Mouse (Mus musculus) spleen, embryonic (tissue): ENCODE data around the gene D430041D05Rik.

Experiments
- CTCF ChIA-PET: fragments of 350-600 bp; sonication (Branson Sonifier 250); formaldehyde crosslinking; loops from one replicate; lab custom pipeline; 2022; lab: Charles Lee

Gene D430041D05Rik

DNA sequence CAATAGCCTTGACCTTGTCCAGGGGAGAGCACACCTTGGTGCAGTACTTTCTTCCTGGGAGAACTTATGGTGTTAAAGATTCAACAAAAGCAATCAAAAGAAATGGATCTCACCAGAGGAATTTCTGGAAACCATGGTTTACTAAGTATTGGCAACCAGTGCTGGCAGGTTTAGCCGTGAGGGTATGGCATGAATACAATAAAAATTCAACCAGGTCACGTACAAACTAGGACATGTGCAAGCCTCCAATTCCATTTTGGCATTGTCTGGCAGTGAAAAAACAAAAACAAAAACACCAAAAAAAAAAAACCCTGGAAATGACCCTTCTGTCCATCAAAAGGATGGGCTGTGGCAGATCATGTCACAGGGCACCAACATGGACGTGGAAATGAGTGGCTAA is 256.9 kb downstream of the D430041D05Rik start:
- CTCF ChIA-PET, result no interaction called here

- CTCF ChIA-PET, result no interaction called here
These were observed 257.5 kb downstream of the D430041D05Rik start for GRCm38 (mm10) chr2:104153345-104153744.

DNA sequence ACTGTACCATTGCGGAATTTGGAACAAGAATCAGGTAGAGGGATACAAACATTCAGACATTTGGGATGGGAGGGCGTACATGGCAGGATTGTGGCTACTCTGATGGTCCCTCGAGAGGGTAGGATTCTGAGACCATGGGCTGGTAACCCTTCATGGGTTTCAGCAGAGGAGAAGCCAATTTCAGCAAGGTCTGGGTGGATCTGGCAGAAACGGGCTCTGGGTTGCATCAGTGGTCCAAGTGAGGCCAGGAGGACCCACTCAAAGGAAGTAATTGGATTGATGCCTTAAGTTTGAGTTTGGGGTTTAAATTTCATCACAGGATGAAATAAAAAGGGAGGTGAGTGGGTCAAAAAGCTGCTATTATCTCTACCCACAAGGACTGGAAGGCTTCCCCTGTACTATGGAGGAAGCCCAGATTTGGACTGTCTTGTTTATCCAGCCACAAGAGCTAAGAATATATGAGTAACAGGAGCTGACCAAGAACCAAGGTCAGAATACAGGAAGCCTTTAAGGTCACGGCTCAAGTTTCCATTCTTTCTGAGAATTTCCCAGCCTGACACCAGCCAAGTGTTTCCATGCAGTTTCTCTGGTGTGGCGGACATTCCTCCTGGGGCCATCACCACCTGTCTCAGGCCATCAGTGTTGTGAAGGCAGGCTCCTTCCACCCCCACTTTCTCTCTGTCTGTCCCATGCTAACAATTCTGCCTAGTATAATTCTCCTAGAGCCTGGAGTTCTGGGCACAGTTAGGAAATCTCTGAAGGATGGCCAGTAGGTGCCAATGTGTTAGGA is 260.0 kb downstream of the D430041D05Rik start:
- CTCF ChIA-PET, result no interaction called here

- CTCF ChIA-PET, result no interaction called here
These were observed 262.8 kb downstream of the D430041D05Rik start for GRCm38 (mm10) chr2:104147910-104148561.

GRCm38 (mm10) chr2:104145983-104146382 is 264.8 kb downstream of the D430041D05Rik start:
- CTCF ChIA-PET, result no interaction called here

DNA sequence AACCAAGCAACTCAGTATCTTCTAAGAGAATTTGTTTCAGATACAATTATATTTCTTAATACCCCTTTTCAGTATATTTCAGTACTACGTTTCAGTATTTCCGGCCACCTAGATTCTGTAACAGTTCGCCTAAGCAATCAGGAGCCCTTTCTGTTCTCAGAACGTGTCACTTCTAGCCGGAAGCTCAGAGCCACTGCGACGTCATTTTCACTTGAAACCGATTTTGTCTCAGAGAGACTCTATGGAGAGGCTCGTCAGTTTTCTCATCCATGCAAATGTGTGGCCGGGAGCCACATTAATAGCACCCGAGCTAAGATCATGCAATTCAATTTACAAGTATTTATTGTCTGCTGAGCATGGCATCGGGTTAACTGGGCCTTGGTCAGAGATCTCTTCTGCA is 266.8 kb downstream of the D430041D05Rik start:
- CTCF ChIA-PET, result no interaction called here

DNA sequence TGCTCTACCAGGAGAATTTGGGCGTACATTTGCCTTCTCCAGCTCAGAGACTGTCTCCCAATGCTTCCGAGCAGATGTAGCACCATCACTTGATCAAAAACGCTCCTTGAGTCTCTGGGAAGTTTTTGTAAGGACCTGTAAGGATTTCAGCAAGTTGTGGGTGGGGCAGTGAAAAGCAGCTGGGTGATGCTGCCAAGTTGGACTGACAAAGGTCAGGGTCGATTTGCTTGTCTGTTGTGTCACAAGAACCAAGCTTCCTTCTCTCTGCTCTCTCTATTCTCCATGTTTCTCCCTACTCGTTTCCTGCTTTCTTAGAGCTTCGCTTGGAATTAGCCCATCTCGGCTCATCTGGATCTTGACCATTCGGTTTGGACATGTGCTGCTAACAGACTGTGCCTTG is 268.7 kb downstream of the D430041D05Rik start:
- CTCF ChIA-PET, result no interaction called here

DNA sequence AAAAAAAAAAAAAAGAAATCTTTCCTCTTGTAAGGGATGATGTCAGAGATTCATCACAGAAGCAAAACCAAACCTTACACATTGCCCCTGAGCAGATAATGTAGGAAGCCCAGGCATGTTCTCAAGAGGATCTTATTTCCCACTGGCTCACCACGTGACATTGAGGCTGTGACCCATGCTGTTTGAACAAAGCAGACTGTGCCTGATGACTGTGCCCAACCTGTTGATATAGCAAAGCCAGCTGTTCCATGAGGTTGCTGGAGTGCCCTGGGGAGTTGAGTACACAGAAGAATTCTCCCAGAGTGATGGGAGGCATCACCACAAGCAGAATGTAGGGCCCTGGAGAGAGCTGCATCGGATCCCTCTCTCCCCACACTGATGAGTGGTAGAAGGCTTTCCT is 274.9 kb downstream of the D430041D05Rik start:
- CTCF ChIA-PET, result no interaction called here

DNA sequence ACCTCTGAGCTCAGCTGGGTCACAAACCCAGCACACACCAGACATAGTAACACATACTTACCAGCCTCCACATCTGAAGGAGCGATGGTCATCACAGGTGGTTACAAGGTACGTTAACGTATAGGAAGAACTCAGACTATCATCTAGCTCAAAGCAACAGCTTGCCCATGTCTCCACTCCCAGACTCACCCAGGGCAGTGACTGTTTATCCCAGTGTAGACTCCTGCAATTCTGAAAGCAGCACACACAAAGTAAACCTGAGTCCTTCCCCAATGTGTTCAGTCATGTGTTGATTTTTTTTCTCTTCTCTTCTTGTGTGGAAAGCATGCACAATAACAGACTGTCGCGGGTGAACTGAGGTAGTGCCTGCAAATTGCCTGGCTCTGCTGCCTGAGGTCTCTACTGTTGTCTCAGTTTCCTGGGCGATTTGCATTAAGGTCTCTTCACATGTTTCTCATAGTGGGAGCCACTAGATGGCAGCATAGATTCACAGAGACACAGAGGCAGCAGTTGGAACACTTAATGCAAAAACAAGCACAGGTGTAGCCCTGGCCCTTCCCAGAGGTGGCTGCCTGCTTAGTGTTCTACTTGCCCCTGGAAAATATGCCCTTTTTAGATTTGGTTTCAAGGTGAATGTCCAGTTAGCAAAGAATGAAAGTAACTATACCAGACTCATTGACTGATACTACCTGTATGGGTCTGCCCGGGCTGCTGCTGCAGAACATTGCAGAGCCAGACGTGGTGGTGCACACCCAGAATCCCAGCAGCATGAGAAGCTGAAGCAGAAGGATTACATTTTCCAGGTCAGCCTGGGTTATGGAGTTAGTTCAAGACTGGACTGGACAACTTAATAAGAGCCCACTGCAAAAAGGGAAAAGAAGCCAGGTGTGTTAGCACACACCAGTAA is 276.4 kb downstream of the D430041D05Rik start:
- CTCF ChIA-PET, result no interaction called here

- CTCF ChIA-PET, result no interaction called here
These were observed 277.6 kb downstream of the D430041D05Rik start for GRCm38 (mm10) chr2:104133042-104133810.

- CTCF ChIA-PET, result no interaction called here
These were observed 278.4 kb downstream of the D430041D05Rik start for GRCm38 (mm10) chr2:104132266-104132859.

DNA sequence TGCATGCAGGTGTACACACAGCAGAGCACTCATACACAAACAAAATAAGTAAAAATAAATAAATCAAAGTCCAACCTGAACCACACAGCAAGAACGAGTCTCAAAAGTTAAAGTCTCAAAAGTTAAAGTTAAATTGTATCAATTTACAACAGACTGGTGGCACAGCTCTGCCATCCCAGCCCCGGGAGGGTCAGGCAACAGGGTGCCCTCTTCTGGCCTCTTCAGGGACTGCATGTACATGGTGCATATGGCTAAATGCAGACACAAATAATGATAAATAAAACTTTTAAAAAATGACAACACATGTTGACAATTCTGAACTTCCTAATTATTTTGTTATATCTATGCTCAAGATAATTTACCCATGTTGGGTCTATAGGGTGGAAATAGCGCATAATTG is 279.8 kb downstream of the D430041D05Rik start:
- CTCF ChIA-PET, result interaction anchor here (0.5 kb wide), 1 partner anchor 773 kb away, joined by 3 read pairs; no protein-coding TSS in a partner anchor

DNA sequence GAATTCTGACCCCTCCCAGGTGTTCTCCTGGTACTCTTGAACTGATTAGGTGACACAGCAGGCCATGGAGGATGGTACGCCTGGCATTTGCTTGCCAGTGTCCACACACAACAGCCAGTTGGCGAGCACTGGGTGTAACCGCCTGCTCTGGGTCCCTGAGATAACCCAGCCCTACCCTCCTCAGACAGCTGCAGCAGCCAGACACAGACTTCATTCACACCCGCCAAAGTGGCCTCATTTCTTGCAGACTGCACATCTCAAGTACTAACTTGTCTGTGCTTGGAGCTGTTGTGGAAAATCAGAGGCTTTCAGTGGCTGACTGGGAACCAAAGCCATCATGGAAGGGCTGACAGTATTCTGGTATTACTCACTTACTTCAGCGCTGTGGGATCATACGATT is 280.6 kb downstream of the D430041D05Rik start:
- CTCF ChIA-PET, result no interaction called here

DNA sequence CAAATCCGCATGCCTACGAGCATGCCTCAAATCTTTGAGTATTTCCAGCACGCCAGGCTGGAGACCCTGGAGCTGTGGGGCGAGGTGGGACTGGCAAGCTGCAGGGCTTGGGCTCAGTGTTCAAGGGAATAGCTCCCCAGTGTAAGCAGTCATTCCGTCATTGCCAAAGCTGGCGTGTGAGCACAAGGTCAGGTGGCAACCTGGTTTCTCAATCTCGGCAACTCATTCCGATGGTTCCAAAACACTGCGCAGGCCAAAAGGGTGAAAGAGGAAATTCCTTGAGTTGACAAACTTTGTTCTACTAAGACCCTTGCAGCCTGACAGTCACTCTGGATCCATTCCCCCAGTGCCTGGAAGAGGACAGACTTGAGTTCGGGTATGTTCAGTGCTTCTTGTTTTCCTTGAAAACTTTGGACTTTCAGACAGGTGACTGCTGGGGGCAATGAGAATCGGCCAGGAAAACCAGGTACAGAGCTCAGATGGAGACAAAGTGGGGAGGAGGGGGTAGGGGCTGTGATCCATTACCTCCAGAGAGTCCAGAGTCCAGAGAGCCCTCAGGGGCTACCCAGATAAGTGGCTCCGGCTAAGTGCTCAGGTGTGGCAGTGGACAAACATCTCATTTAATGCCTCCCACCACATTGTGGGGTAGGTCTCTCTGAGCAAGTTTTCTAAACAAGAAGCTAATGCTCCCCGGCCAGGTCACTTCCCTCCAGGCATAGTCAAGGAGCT is 281.8 kb downstream of the D430041D05Rik start:
- CTCF ChIA-PET, result no interaction called here

GRCm38 (mm10) chr2:104124071-104124470 is 286.7 kb downstream of the D430041D05Rik start:
- CTCF ChIA-PET, result no interaction called here

- CTCF ChIA-PET, result no interaction called here
These were observed 287.3 kb downstream of the D430041D05Rik start for GRCm38 (mm10) chr2:104123540-104123939.

GRCm38 (mm10) chr2:104122505-104123378 is 288.1 kb downstream of the D430041D05Rik start, which contains the start of gene A930018P22Rik:
A930018P22Rik (plus strand) TSS chr2:104122769.
- CTCF ChIA-PET, result interaction anchor here (0.6 kb wide), 1 partner anchor 152 kb away, joined by 3 read pairs; no protein-coding TSS in a partner anchor

DNA sequence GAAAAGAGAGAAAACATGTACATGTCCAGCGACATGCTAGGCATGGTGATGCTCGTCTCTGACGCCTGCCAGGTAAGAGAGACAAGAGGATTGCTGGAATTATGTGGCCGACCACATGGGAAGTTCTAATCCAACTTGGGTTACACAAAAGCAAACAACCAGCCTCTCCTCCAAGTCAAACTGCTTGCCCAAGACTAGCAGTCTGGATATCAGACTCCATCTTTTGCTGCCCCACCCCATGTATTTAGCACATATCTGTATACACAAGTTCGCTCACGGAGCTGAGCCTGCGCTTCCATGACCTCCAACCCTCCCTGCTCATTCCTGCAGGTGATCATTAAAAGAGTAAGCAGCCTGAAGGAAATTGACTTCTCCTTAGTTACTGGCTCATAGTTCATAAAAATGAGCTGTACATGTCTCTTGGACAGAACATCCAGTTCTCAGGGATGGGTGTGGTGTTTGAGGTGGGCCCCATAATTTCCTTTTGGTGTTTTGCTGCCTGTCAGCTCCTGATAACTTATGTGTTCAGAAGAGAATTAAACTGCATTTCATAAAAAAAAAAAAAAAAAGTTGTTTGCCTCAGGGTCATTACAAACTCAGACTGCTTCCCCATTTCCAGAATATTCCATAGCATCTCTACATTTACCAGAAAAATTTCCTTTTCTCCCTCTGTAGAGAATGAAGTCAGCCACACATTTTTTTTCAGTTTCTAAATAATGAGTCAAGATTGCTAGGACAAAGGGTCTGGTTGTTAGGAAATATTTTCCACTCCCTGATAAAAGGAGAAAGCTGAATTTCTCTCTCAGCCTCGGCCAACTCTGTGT is 288.9 kb downstream of the D430041D05Rik start:
- CTCF ChIA-PET, result interaction anchor here (0.6 kb wide), 1 partner anchor 151 kb away, joined by 3 read pairs; no protein-coding TSS in a partner anchor
